Mouse (Mus musculus): Measurements from ENCODE around the gene Kcnk13. TPM values are rescaled to one million over a fixed set of nuclear protein-coding genes. Genes with fewer than 3 reads are reported as not detected.

The Kcnk13 gene
- polyA plus RNA-seq, 1 experiment = 9.2 TPM

GRCm38 (mm10) chr12:99988144-99988543 is 23.8 kb downstream of the Kcnk13 start:
- no peak overlapping the region for H3K27ac ChIP-seq (ENCODE audit: insufficient read depth, low read length)
- H3K27me3 ChIP-seq (ENCODE audit: control insufficient read depth, insufficient read depth, low read length) = no peaks in the 10 kb centered on the region
- H3K4me3 ChIP-seq (replicated peaks; ENCODE audit: insufficient read depth, low read depth, low read length) = no peak overlapping the region
- WGBS = 26% methylated on average over 2 of the region's 2 CpGs
- no peaks in the 10 kb centered on the region; the same call in 1 of the 2 replicates for H3K4me1 ChIP-seq (ENCODE audit: control insufficient read depth, insufficient read depth, low read length)
- TF ChIP-seq CTCF (IDR thresholded peaks at IDR 0.05; ENCODE audit: borderline replicate concordance, insufficient read depth, low read depth, low read length) (no peak), POLR2A (IDR thresholded peaks at IDR 0.05; ENCODE audit: borderline replicate concordance, insufficient read depth, low read length) (no peak)
- DNase-seq = no peak

GRCm38 (mm10) chr12:99992362-99992862 is 28.1 kb downstream of the Kcnk13 start:
- TF ChIP-seq CTCF (IDR thresholded peaks at IDR 0.05; ENCODE audit: borderline replicate concordance, insufficient read depth, low read depth, low read length) = no peak
- TF ChIP-seq POLR2A (IDR thresholded peaks at IDR 0.05; ENCODE audit: borderline replicate concordance, insufficient read depth, low read length) = no peak
- H3K27me3 ChIP-seq (ENCODE audit: control insufficient read depth, insufficient read depth, low read length) = no peaks in the 10 kb centered on the region
- no peak overlapping the region for H3K4me3 ChIP-seq (replicated peaks; ENCODE audit: insufficient read depth, low read depth, low read length)
- no peak for DNase-seq
- no peaks in the 10 kb centered on the region; the same call in 1 of the 2 replicates for H3K4me1 ChIP-seq (ENCODE audit: control insufficient read depth, insufficient read depth, low read length)
- no peak overlapping the region for H3K27ac ChIP-seq (ENCODE audit: insufficient read depth, low read length)
- WGBS = 93% methylated on average over 11 of the region's 11 CpGs

GRCm38 (mm10) chr12:99993146-99993890 is 29.0 kb downstream of the Kcnk13 start:
- no peak for DNase-seq
- H3K4me3 ChIP-seq (replicated peaks; ENCODE audit: insufficient read depth, low read depth, low read length) = no peak overlapping the region
- H3K4me1 ChIP-seq (ENCODE audit: control insufficient read depth, insufficient read depth, low read length) = no peaks in the 10 kb centered on the region
- TF ChIP-seq CTCF (IDR thresholded peaks at IDR 0.05; ENCODE audit: borderline replicate concordance, insufficient read depth, low read depth, low read length) (no peak), POLR2A (IDR thresholded peaks at IDR 0.05; ENCODE audit: borderline replicate concordance, insufficient read depth, low read length) (no peak)
- 69% methylated on average over 10 of the region's 10 CpGs for WGBS
- no peak overlapping the region for H3K27ac ChIP-seq (ENCODE audit: insufficient read depth, low read length)
- no peaks in the 10 kb centered on the region for H3K27me3 ChIP-seq (ENCODE audit: control insufficient read depth, insufficient read depth, low read length)

- no peak overlapping the region for H3K27ac ChIP-seq (ENCODE audit: insufficient read depth, low read length)
- DNase-seq = no peak
- WGBS = 77% methylated on average over 5 of the region's 5 CpGs
- TF ChIP-seq POLR2A (IDR thresholded peaks at IDR 0.05; ENCODE audit: borderline replicate concordance, insufficient read depth, low read length) (no peak), CTCF (IDR thresholded peaks at IDR 0.05; ENCODE audit: borderline replicate concordance, insufficient read depth, low read depth, low read length) (no peak)
- H3K4me1 ChIP-seq (ENCODE audit: control insufficient read depth, insufficient read depth, low read length) = no peaks in the 10 kb centered on the region
- no peak overlapping the region for H3K4me3 ChIP-seq (replicated peaks; ENCODE audit: insufficient read depth, low read depth, low read length)
- no peaks in the 10 kb centered on the region for H3K27me3 ChIP-seq (ENCODE audit: control insufficient read depth, insufficient read depth, low read length)
These were observed 31.7 kb downstream of the Kcnk13 start for GRCm38 (mm10) chr12:99995951-99996350.

GRCm38 (mm10) chr12:99999726-100000125 is 35.4 kb downstream of the Kcnk13 start:
- no peak for TF ChIP-seq CTCF (IDR thresholded peaks at IDR 0.05; ENCODE audit: borderline replicate concordance, insufficient read depth, low read depth, low read length)
- TF ChIP-seq POLR2A (IDR thresholded peaks at IDR 0.05; ENCODE audit: borderline replicate concordance, insufficient read depth, low read length) = no peak
- Histone ChIP-seq H3K27me3 (ENCODE audit: control insufficient read depth, insufficient read depth, low read length) (no peaks in the 10 kb centered on the region), H3K4me1 (ENCODE audit: control insufficient read depth, insufficient read depth, low read length) (peaks cover 14% of the 10 kb centered on the region; the same call in 1 of the 2 replicates), H3K4me3 (replicated peaks; ENCODE audit: insufficient read depth, low read depth, low read length) (no peak overlapping the region), H3K27ac (ENCODE audit: insufficient read depth, low read length) (no peak overlapping the region)
- 97% methylated on average over 5 of the region's 5 CpGs for WGBS
- no peak for DNase-seq

GRCm38 (mm10) chr12:100000381-100000780 is 36.1 kb downstream of the Kcnk13 start:
- H3K4me3 ChIP-seq (replicated peaks; ENCODE audit: insufficient read depth, low read depth, low read length) = no peak overlapping the region
- TF ChIP-seq POLR2A (IDR thresholded peaks at IDR 0.05; ENCODE audit: borderline replicate concordance, insufficient read depth, low read length) (no peak), CTCF (IDR thresholded peaks at IDR 0.05; ENCODE audit: borderline replicate concordance, insufficient read depth, low read depth, low read length) (no peak)
- 71% methylated on average over 7 of the region's 7 CpGs for WGBS
- no peak for DNase-seq
- no peak overlapping the region for H3K27ac ChIP-seq (ENCODE audit: insufficient read depth, low read length)
- H3K4me1 ChIP-seq (ENCODE audit: control insufficient read depth, insufficient read depth, low read length) = peaks cover 14% of the 10 kb centered on the region; the same call in 1 of the 2 replicates
- no peaks in the 10 kb centered on the region for H3K27me3 ChIP-seq (ENCODE audit: control insufficient read depth, insufficient read depth, low read length)

- H3K27me3 ChIP-seq (ENCODE audit: control insufficient read depth, insufficient read depth, low read length) = no peaks in the 10 kb centered on the region
- H3K4me1 ChIP-seq (ENCODE audit: control insufficient read depth, insufficient read depth, low read length) = peaks cover 14% of the 10 kb centered on the region; the same call in 1 of the 2 replicates
- H3K4me3 ChIP-seq (replicated peaks; ENCODE audit: insufficient read depth, low read depth, low read length) = no peak overlapping the region
- TF ChIP-seq POLR2A (IDR thresholded peaks at IDR 0.05; ENCODE audit: borderline replicate concordance, insufficient read depth, low read length) = no peak
- TF ChIP-seq CTCF (IDR thresholded peaks at IDR 0.05; ENCODE audit: borderline replicate concordance, insufficient read depth, low read depth, low read length) = no peak
- no peak overlapping the region for H3K27ac ChIP-seq (ENCODE audit: insufficient read depth, low read length)
- no peak for DNase-seq
- 81% methylated on average over 3 of the region's 3 CpGs for WGBS
These were observed 36.9 kb downstream of the Kcnk13 start for GRCm38 (mm10) chr12:100001246-100001645.

GRCm38 (mm10) chr12:100001910-100002309 is 37.6 kb downstream of the Kcnk13 start:
- WGBS = 71% methylated on average over 3 of the region's 3 CpGs
- TF ChIP-seq CTCF (IDR thresholded peaks at IDR 0.05; ENCODE audit: borderline replicate concordance, insufficient read depth, low read depth, low read length) (no peak), POLR2A (IDR thresholded peaks at IDR 0.05; ENCODE audit: borderline replicate concordance, insufficient read depth, low read length) (no peak)
- DNase-seq = no peak
- H3K27ac ChIP-seq (ENCODE audit: insufficient read depth, low read length) = no peak overlapping the region
- H3K4me3 ChIP-seq (replicated peaks; ENCODE audit: insufficient read depth, low read depth, low read length) = no peak overlapping the region
- H3K27me3 ChIP-seq (ENCODE audit: control insufficient read depth, insufficient read depth, low read length) = no peaks in the 10 kb centered on the region
- peaks cover 14% of the 10 kb centered on the region; the same call in 1 of the 2 replicates for H3K4me1 ChIP-seq (ENCODE audit: control insufficient read depth, insufficient read depth, low read length)
